In the genomic region with DNA sequence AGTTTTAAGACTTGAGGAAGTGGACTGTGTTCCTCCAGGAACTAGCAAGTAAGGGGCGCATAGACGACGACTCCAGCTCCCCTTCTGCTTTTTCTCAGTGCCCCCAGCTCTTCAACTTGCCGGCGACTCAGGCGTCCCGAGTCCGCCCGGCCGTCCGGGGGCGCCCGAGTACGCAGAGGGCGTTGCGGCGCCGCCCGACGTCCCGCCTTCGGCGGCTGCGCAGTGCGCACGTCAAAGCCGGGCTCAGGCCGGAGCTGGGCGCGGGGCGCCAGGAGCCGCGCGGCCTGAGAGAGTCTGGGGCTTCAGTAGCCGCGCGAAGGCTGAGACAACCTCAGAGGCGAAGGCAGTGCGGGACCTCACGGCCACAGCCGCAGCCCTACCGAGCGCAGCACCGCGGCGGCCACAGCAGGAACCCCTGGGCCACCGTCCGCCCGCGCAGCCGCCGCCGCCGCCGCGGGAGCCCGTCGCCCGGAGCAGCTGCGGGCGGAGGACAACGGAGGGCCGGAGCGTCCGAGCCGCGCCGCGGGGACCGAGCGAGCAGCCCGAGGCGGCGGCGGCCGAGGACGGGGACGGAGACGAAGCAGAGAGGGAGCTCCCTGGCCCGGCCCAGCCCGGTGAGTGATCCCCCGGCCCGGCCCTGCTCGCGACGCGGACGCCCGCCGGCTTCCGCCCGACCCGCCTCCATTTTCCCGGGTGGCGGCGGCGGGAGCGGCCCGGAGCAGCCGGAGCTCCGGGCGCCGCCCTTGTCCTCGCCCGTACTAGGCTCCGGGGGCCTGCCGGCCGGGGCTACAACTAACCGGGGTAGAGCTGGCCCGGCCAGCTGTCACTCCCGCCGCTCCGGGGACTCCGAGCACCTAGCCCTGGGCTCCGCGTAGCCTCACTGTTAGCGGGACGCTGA, we compare ENCODE assay signal across 8 mouse cellular contexts. TPM values are rescaled to one million over a fixed set of nuclear protein-coding genes. Genes with fewer than 3 reads are reported as not detected.
A peak's percentile ranks its signal among the peaks of the same experiment; 100 is the strongest.
DNase-seq lines count a peak whose midpoint lies in the region; ATAC-seq and TF ChIP-seq lines count a peak whose summit lies in the region.

A gene (plus strand): TSS at position 234 of the 898 bp plus-strand sequence.

- under 1% methylated on average over 112 of the region's 118 CpGs for WGBS in forebrain, embryonic 10.5 days
- WGBS in heart, embryonic 15.5 days, result under 1% methylated on average over 105 of the region's 118 CpGs
- under 1% methylated on average over 101 of the region's 118 CpGs for WGBS in liver, embryonic 14.5 days (ENCODE audit: insufficient replicate concordance)
- under 1% methylated on average over 79 of the region's 118 CpGs for WGBS in neural tube, embryonic 11.5 days
- WGBS in stomach, postnatal 0 days, result under 1% methylated on average over 62 of the region's 118 CpGs

- peak within 1 kb of the TSS; percentile 95 for H3K4me3 ChIP-seq in forebrain, embryonic 10.5 days
- peak within 1 kb of the TSS; percentile 94 for H3K4me3 ChIP-seq in heart, embryonic 15.5 days
- peak within 1 kb of the TSS; percentile 82 to 99 for H3K4me3 ChIP-seq in liver, embryonic 14.5 days (ENCODE audit: insufficient read depth in 1 of 2, low read depth in 2 of 2, low read length in 2 of 2)
- H3K4me3 ChIP-seq in neural tube, embryonic 11.5 days (ENCODE audit: low read depth, low read length), result peak within 1 kb of the TSS; percentile 96
- peak within 1 kb of the TSS; percentile 100 for H3K4me3 ChIP-seq in stomach, postnatal 0 days (ENCODE audit: low read depth, low read length)

- ATAC-seq in CD4-positive, CD25-positive, alpha-beta regulatory T cell, adult 4 months, result peak; percentile 74
- ATAC-seq in heart, embryonic 15.5 days (replicated peaks; ENCODE audit: insufficient number of reproducible peaks, insufficient read depth, low FRiP score, low read depth), result peak; percentile 93
- peak; percentile 88 for ATAC-seq in liver, embryonic 14.5 days (ENCODE audit: insufficient read depth)
- ATAC-seq in neural tube, embryonic 11.5 days (ENCODE audit: insufficient read depth, low FRiP score, low TSS enrichment), result peak; percentile 92
- peak; percentile 85 for ATAC-seq in stomach, postnatal 0 days (ENCODE audit: low FRiP score, low TSS enrichment)

- no peaks in the 10 kb centered on the region for H3K9me3 ChIP-seq in forebrain, embryonic 10.5 days
- no peaks in the 10 kb centered on the region for H3K9me3 ChIP-seq in heart, embryonic 15.5 days (replicated peaks)
- no peaks in the 10 kb centered on the region for H3K9me3 ChIP-seq in liver, embryonic 14.5 days (ENCODE audit: control insufficient read depth, low read length)
- no peaks in the 10 kb centered on the region for H3K9me3 ChIP-seq in neural tube, embryonic 11.5 days (ENCODE audit: control insufficient read depth, low read length)
- H3K9me3 ChIP-seq in stomach, postnatal 0 days (ENCODE audit: control insufficient read depth, low read length), result no peaks in the 10 kb centered on the region

- peaks cover 18% of the 10 kb centered on the region for H3K4me1 ChIP-seq in forebrain, embryonic 10.5 days
- peaks cover 11% of the 10 kb centered on the region for H3K4me1 ChIP-seq in heart, embryonic 15.5 days (replicated peaks)
- peaks cover 7 to 12% of the 10 kb centered on the region in 2 experiments for H3K4me1 ChIP-seq in liver, embryonic 14.5 days (replicated peaks; ENCODE audit: control insufficient read depth in 2 of 2, insufficient read depth in 2 of 2, low read length in 1 of 2)
- H3K4me1 ChIP-seq in neural tube, embryonic 11.5 days (ENCODE audit: control insufficient read depth, insufficient read depth, low read length), result 0 out of 2 replicates have a peak, but pooled peaks cover 7% of the 10 kb centered on the region
- H3K4me1 ChIP-seq in stomach, postnatal 0 days (replicated peaks; ENCODE audit: control insufficient read depth, insufficient read depth), result no peaks in the 10 kb centered on the region; the same call in 1 of the 2 replicates

- TF ChIP-seq EP300 in liver, embryonic 14.5 days (IDR thresholded peaks at IDR 0.05; ENCODE audit: low read depth), result no peak
- TF ChIP-seq EP300 in stomach, postnatal 0 days (optimal IDR thresholded peaks at IDR 0.05), result no peak

- peak; percentile 73 for TF ChIP-seq CTCF in liver, embryonic 14.5 days (IDR thresholded peaks at IDR 0.05; ENCODE audit: low read depth)
- peak; percentile 78 for TF ChIP-seq CTCF in stomach, postnatal 0 days (IDR thresholded peaks at IDR 0.05; ENCODE audit: low read depth)

- H3K36me3 ChIP-seq in forebrain, embryonic 10.5 days (replicated peaks), result peaks cover 15% of the 10 kb centered on the region
- H3K36me3 ChIP-seq in heart, embryonic 15.5 days, result no peaks in the 10 kb centered on the region
- H3K36me3 ChIP-seq in liver, embryonic 14.5 days (replicated peaks; ENCODE audit: control insufficient read depth, insufficient read depth, low read depth), result 0 out of 2 replicates have a peak, but pooled peaks cover 2% of the 10 kb centered on the region
- H3K36me3 ChIP-seq in neural tube, embryonic 11.5 days (ENCODE audit: control insufficient read depth, insufficient read depth, low read length), result no peaks in the 10 kb centered on the region
- no peaks in the 10 kb centered on the region for H3K36me3 ChIP-seq in stomach, postnatal 0 days (ENCODE audit: control insufficient read depth, insufficient read depth, low read length)

- H3K9ac ChIP-seq in heart, embryonic 15.5 days, result peak within 1 kb of the TSS; percentile 98
- peak within 1 kb of the TSS; percentile 76 for H3K9ac ChIP-seq in liver, embryonic 14.5 days (replicated peaks)
- H3K9ac ChIP-seq in neural tube, embryonic 11.5 days (ENCODE audit: low read length), result peak within 1 kb of the TSS; percentile 98
- H3K9ac ChIP-seq in stomach, postnatal 0 days (ENCODE audit: low read length), result peak within 1 kb of the TSS; percentile 99

- peak within 1 kb of the TSS; percentile 96 for H3K27ac ChIP-seq in forebrain, embryonic 10.5 days
- H3K27ac ChIP-seq in heart, embryonic 15.5 days, result peak within 1 kb of the TSS; percentile 95
- H3K27ac ChIP-seq in liver, embryonic 14.5 days, result peak within 1 kb of the TSS; percentile 65
- peak within 1 kb of the TSS; percentile 94 for H3K27ac ChIP-seq in neural tube, embryonic 11.5 days (ENCODE audit: low read depth, low read length)
- H3K27ac ChIP-seq in stomach, postnatal 0 days (replicated peaks), result peak within 1 kb of the TSS; percentile 99

- peak within 1 kb of the TSS; percentile 73 for H3K4me2 ChIP-seq in heart, embryonic 15.5 days
- peak within 1 kb of the TSS; percentile 82 for H3K4me2 ChIP-seq in liver, embryonic 14.5 days (ENCODE audit: low read depth)
- H3K4me2 ChIP-seq in neural tube, embryonic 11.5 days (ENCODE audit: low read depth), result peak within 1 kb of the TSS; percentile 70
- peak within 1 kb of the TSS; percentile 75 for H3K4me2 ChIP-seq in stomach, postnatal 0 days (replicated peaks; ENCODE audit: low read depth)

- peak; percentile 74 for DNase-seq in c-Kit-negative CD71-positive TER-119-positive erythroid progenitor cells, embryonic 14.5 days (ENCODE audit: low read depth, low spot score)
- peak; percentile 77 for DNase-seq in forebrain, embryonic 10.5 days (ENCODE audit: extremely low spot score, low spot score)
- DNase-seq in kidney, postnatal 25 days, result peak; percentile 87 to 92
- peak; percentile 65 to 71 (median 68) for DNase-seq in liver, embryonic 14.5 days (ENCODE audit: low read depth in 3 of 3, low spot score in 3 of 3)
- peak; percentile 95 for DNase-seq in neural tube, embryonic 11.5 days (ENCODE audit: low spot score)
- peak; percentile 90 for DNase-seq in stomach, postnatal 0 days (ENCODE audit: low spot score)

- H3K27me3 ChIP-seq in forebrain, embryonic 10.5 days (ENCODE audit: poor library complexity, severe bottlenecking), result no peaks in the 10 kb centered on the region
- no peaks in the 10 kb centered on the region for H3K27me3 ChIP-seq in heart, embryonic 15.5 days
- no peaks in the 10 kb centered on the region for H3K27me3 ChIP-seq in liver, embryonic 14.5 days (ENCODE audit: control insufficient read depth, insufficient read depth, low read length)
- no peaks in the 10 kb centered on the region for H3K27me3 ChIP-seq in neural tube, embryonic 11.5 days (ENCODE audit: control insufficient read depth, insufficient read depth, low read length)
- no peaks in the 10 kb centered on the region for H3K27me3 ChIP-seq in stomach, postnatal 0 days (ENCODE audit: control insufficient read depth, insufficient read depth, low read length)

RNA-seq across cellular contexts. Expression of the gene that starts here (rescaled TPM):
- polyA plus RNA-seq in CD4-positive, CD25-positive, alpha-beta regulatory T cell, adult 4 months (2017; shearing (Covaris generic)), result 10 to 100 TPM; 37.0 to 53.5 TPM
- 34.0 TPM in 2 replicates for polyA plus RNA-seq in forebrain, embryonic 10.5 days (2016; fragmentation: Nextera tagmentation; extraction: Ambion mirVana)
- 21.9 and 25.2 TPM in 2 replicates for polyA plus RNA-seq in heart, embryonic 15.5 days (2015; fragmentation: Nextera tagmentation; extraction: Ambion mirVana)
- 14.4 and 20.4 TPM in 2 replicates for polyA plus RNA-seq in liver, embryonic 14.5 days (2012; rRNA removed)
- 15.8 and 16.9 TPM in 2 replicates for polyA plus RNA-seq in liver, embryonic 14.5 days (2014; fragmentation: Nextera tagmentation; extraction: Ambion mirVana)
- 70.5 and 74.7 TPM in 2 replicates for polyA plus RNA-seq in neural tube, embryonic 11.5 days (2014; fragmentation: Nextera tagmentation; extraction: Ambion mirVana)
- polyA plus RNA-seq in stomach, postnatal 0 days (2015; fragmentation: Nextera tagmentation; extraction: Ambion mirVana), result 29.0 and 33.3 TPM in 2 replicates

Comparison
In these comparisons a context has a peak if more than half of its experiments do, and no peak if none do; other contexts are left out.
1. Peak in every context shown above with its lines: DNase-seq, ATAC-seq, H3K4me3 ChIP-seq and H3K27ac ChIP-seq.